In genomic region chr2:156698168-156698567, GRCm38 (mm10) we compare ENCODE assay signal across 22 mouse cellular contexts.
DNase-seq lines count a peak whose midpoint lies in the region; ATAC-seq and TF ChIP-seq lines count a peak whose summit lies in the region.
"Had no signal": no experiment of that assay in that cellular context is flagged by ENCODE, and none has a peak within 500 bp of the region (broad histone marks: within the 10 kb centered on the region; RNA-seq: fewer than 3 reads in every experiment).

No protein-coding gene starts in this region.

- ATAC-seq in forebrain, postnatal 0 days, result peak; percentile 7; the same call in 1 of the 2 replicates
- ATAC-seq in forebrain, embryonic 11.5 days (replicated peaks; ENCODE audit: low FRiP score), result no peak
- no peak for ATAC-seq in hindbrain, postnatal 0 days
- no peak for ATAC-seq in hindbrain, embryonic 11.5 days (ENCODE audit: low FRiP score)
- ATAC-seq: lung, postnatal 0 days; midbrain, embryonic 13.5 days had no signal

- 67% methylated on average over 9 of the region's 9 CpGs for WGBS in forebrain, postnatal 0 days
- WGBS in forebrain, embryonic 11.5 days, result 74% methylated on average over 9 of the region's 9 CpGs
- WGBS in hindbrain, postnatal 0 days, result 47% methylated on average over 9 of the region's 9 CpGs
- 75% methylated on average over 9 of the region's 9 CpGs for WGBS in hindbrain, embryonic 11.5 days

- H3K4me3 ChIP-seq in forebrain, postnatal 0 days (ENCODE audit: low read depth, low read length), result no peak overlapping the region
- H3K4me3 ChIP-seq in forebrain, embryonic 11.5 days (ENCODE audit: low read depth, low read length), result no peak overlapping the region
- no peak overlapping the region for H3K4me3 ChIP-seq in hindbrain, postnatal 0 days (ENCODE audit: low read length)
- no peak overlapping the region for H3K4me3 ChIP-seq in hindbrain, embryonic 11.5 days (ENCODE audit: low read depth, low read length)
- H3K4me3 ChIP-seq: embryonic facial prominence, embryonic 12.5 days; erythroblast, embryonic 14.5 days; left cerebral cortex, adult 2 months; limb, embryonic 13.5 days; midbrain, embryonic 13.5 days; neural tube, embryonic 15.5 days had no signal

- no peak overlapping the region for H3K9ac ChIP-seq in forebrain, postnatal 0 days
- no peak overlapping the region for H3K9ac ChIP-seq in forebrain, embryonic 11.5 days (ENCODE audit: low read length)
- H3K9ac ChIP-seq in hindbrain, postnatal 0 days (replicated peaks; ENCODE audit: low read length), result no peak overlapping the region
- H3K9ac ChIP-seq in hindbrain, embryonic 11.5 days (ENCODE audit: low read depth, low read length), result no peak overlapping the region
- H3K9ac ChIP-seq: embryonic facial prominence, embryonic 12.5 days; limb, embryonic 13.5 days; liver, embryonic 14.5 days; midbrain, embryonic 13.5 days; neural tube, embryonic 15.5 days had no signal

- H3K36me3 ChIP-seq in forebrain, postnatal 0 days (ENCODE audit: insufficient read depth), result no peaks in the 10 kb centered on the region; the same call in 1 of the 2 replicates
- H3K36me3 ChIP-seq in forebrain, embryonic 11.5 days (ENCODE audit: control insufficient read depth, insufficient read depth, low read length), result no peaks in the 10 kb centered on the region
- H3K36me3 ChIP-seq in hindbrain, postnatal 0 days (ENCODE audit: insufficient read depth, low read length), result no peaks in the 10 kb centered on the region
- no peaks in the 10 kb centered on the region for H3K36me3 ChIP-seq in hindbrain, embryonic 11.5 days (ENCODE audit: control insufficient read depth, insufficient read depth, low read length)
- H3K36me3 ChIP-seq: embryonic facial prominence, embryonic 12.5 days; limb, embryonic 13.5 days; midbrain, embryonic 13.5 days had no signal

- H3K27me3 ChIP-seq in forebrain, postnatal 0 days (ENCODE audit: insufficient read depth, low read length), result no peaks in the 10 kb centered on the region
- H3K27me3 ChIP-seq in forebrain, embryonic 11.5 days (ENCODE audit: control insufficient read depth, insufficient read depth, low read length), result no peaks in the 10 kb centered on the region
- H3K27me3 ChIP-seq in hindbrain, postnatal 0 days (ENCODE audit: insufficient read depth, low read length), result no peaks in the 10 kb centered on the region
- no peaks in the 10 kb centered on the region for H3K27me3 ChIP-seq in hindbrain, embryonic 11.5 days (ENCODE audit: control insufficient read depth, insufficient read depth, low read length)
- H3K27me3 ChIP-seq: embryonic facial prominence, embryonic 12.5 days; midbrain, embryonic 13.5 days; neural tube, embryonic 15.5 days had no signal

- H3K4me1 ChIP-seq in forebrain, postnatal 0 days (ENCODE audit: insufficient read depth), result no peaks in the 10 kb centered on the region; the same call in 1 of the 2 replicates
- H3K4me1 ChIP-seq in forebrain, embryonic 11.5 days (replicated peaks; ENCODE audit: control insufficient read depth, insufficient read depth, low read length), result 0 out of 2 replicates have a peak, but pooled peaks cover 2% of the 10 kb centered on the region
- peaks cover 14% of the 10 kb centered on the region; the same call in 1 of the 2 replicates for H3K4me1 ChIP-seq in hindbrain, postnatal 0 days (ENCODE audit: insufficient read depth, low read length)
- H3K4me1 ChIP-seq in hindbrain, embryonic 11.5 days (replicated peaks; ENCODE audit: control insufficient read depth, insufficient read depth, low read length), result no peaks in the 10 kb centered on the region; the same call in none of the 2 replicates

- TF ChIP-seq CTCF in forebrain, postnatal 0 days (IDR thresholded peaks at IDR 0.05; ENCODE audit: low read depth), result no peak
- TF ChIP-seq CTCF in hindbrain, postnatal 0 days (IDR thresholded peaks at IDR 0.05; ENCODE audit: low read depth), result no peak

- peak overlapping the region; percentile 9; the same call in 1 of the 2 replicates for H3K27ac ChIP-seq in forebrain, postnatal 0 days (ENCODE audit: low read depth, low read length)
- no peak overlapping the region for H3K27ac ChIP-seq in forebrain, embryonic 11.5 days (ENCODE audit: low read depth, low read length)
- H3K27ac ChIP-seq in hindbrain, postnatal 0 days, result no peak overlapping the region
- H3K27ac ChIP-seq in hindbrain, embryonic 11.5 days (ENCODE audit: low read depth, low read length), result no peak overlapping the region
- H3K27ac ChIP-seq: embryonic facial prominence, embryonic 12.5 days; limb, embryonic 13.5 days; liver, embryonic 14.5 days; midbrain, embryonic 13.5 days; neural tube, embryonic 15.5 days had no signal

- H3K9me3 ChIP-seq in forebrain, postnatal 0 days (ENCODE audit: low read length), result no peaks in the 10 kb centered on the region
- H3K9me3 ChIP-seq in forebrain, embryonic 11.5 days (ENCODE audit: control insufficient read depth, low read length), result no peaks in the 10 kb centered on the region
- H3K9me3 ChIP-seq in hindbrain, postnatal 0 days (ENCODE audit: low read length), result no peaks in the 10 kb centered on the region
- H3K9me3 ChIP-seq in hindbrain, embryonic 11.5 days (ENCODE audit: control insufficient read depth, low read length), result no peaks in the 10 kb centered on the region
- H3K9me3 ChIP-seq: embryonic facial prominence, embryonic 12.5 days; limb, embryonic 13.5 days; midbrain, embryonic 13.5 days; neural tube, embryonic 15.5 days had no signal

- no peak overlapping the region for H3K4me2 ChIP-seq in forebrain, postnatal 0 days (ENCODE audit: low read depth)
- H3K4me2 ChIP-seq in forebrain, embryonic 11.5 days (ENCODE audit: low read depth, low read length, severe bottlenecking), result no peak overlapping the region
- no peak overlapping the region for H3K4me2 ChIP-seq in hindbrain, postnatal 0 days (ENCODE audit: low read depth, low read length)
- H3K4me2 ChIP-seq in hindbrain, embryonic 11.5 days (replicated peaks; ENCODE audit: low read depth, low read length), result no peak overlapping the region
- H3K4me2 ChIP-seq: embryonic facial prominence, embryonic 12.5 days; limb, embryonic 13.5 days; midbrain, embryonic 13.5 days; neural tube, embryonic 15.5 days had no signal

- no peak for DNase-seq in forebrain, postnatal 0 days
- no peak for DNase-seq in forebrain, embryonic 11.5 days (ENCODE audit: low spot score)
- DNase-seq in hindbrain, postnatal 0 days (ENCODE audit: low spot score), result peak; percentile 51
- no peak for DNase-seq in hindbrain, embryonic 11.5 days (ENCODE audit: low spot score)
- DNase-seq in retina, postnatal 1 day, result peak; percentile 22
- DNase-seq in retina, embryonic 14.5 days (ENCODE audit: low spot score), result no peak
- no peak for DNase-seq in layer of hippocampus, adult 8-10 months (ENCODE audit: low spot score in 2 of 2)
- DNase-seq: adrenal gland, adult 2 months; cerebellum, adult 9-10 months; kidney, adult 18-20 months; kidney, postnatal 25 days; layer of hippocampus, adult 9-11 months; right cerebral cortex, postnatal 4 days; thymus, adult 2 months had no signal

Comparison
In these comparisons a context has a peak if more than half of its experiments do, and no peak if none do; other contexts are left out.
1. DNase-seq: peak in hindbrain, postnatal 0 days (single experiment) and retina, postnatal 1 day (single experiment); none in forebrain, postnatal 0 days (single experiment), forebrain, embryonic 11.5 days (single experiment), hindbrain, embryonic 11.5 days (single experiment), retina, embryonic 14.5 days (single experiment) and layer of hippocampus, adult 8-10 months (0 of 2).